In the genomic region with DNA sequence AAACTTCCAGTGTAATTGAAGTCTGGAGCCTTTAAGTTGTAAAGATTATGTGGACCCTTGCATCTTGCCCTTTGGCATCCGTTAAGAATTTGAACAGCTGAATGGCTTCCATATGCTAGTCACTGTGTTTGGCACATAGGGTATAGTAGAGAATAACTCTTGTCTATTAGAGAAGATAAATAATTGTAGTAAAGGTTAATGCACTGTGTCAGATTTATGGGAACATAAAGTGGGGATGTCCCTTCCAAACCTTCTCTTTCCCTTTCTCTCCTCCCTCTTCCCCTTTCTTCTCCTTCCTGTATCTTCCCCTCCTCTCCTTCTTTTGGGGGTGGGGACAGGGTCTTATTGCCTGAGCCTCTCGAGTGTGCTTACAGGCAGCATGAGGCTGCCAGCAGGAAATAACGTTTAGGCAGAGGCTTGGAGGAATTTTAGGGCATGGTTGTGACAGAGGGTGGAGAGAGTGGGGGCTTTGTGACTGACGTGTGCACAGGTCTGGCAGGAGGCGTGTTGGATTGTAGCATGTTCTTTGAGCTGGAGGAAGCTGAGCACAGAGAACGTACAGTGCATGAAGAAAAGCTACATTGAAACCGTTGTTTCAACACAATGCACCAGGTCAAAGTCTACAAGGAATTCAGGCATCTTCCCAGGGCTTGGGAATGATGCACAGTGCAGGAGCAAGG, we compare ENCODE assay signal across 8 mouse cellular contexts. TPM values are rescaled to one million over a fixed set of nuclear protein-coding genes. Genes with fewer than 3 reads are reported as not detected.
DNase-seq lines count a peak whose midpoint lies in the region; ATAC-seq lines count a peak whose summit lies in the region.

No protein-coding gene starts in this region.

- H3K27me3 ChIP-seq in kidney, embryonic 15.5 days = no peaks in the 10 kb centered on the region
- no peaks in the 10 kb centered on the region for H3K27me3 ChIP-seq in embryonic facial prominence, embryonic 14.5 days (replicated peaks; ENCODE audit: control insufficient read depth, insufficient read depth, low read length)
- no peaks in the 10 kb centered on the region for H3K27me3 ChIP-seq in hindbrain, embryonic 16.5 days (replicated peaks; ENCODE audit: control insufficient read depth, insufficient read depth, low read length)

- no peak for DNase-seq in kidney, adult 8-10 months
- DNase-seq in embryonic facial prominence, embryonic 14.5 days (ENCODE audit: low spot score) = peak; percentile 70
- DNase-seq in mesoderm, embryonic 11.5 days (ENCODE audit: low read depth, low spot score) = peak; percentile 61
- no peak for DNase-seq in thymus, postnatal 10 days (ENCODE audit: low spot score in 2 of 2)
- no peak for DNase-seq in lung, postnatal 14 days

- peaks cover 1% of the 10 kb centered on the region; the same call in 1 of the 2 replicates for H3K36me3 ChIP-seq in kidney, embryonic 15.5 days
- H3K36me3 ChIP-seq in embryonic facial prominence, embryonic 14.5 days (ENCODE audit: control insufficient read depth, insufficient read depth, low read length) = no peaks in the 10 kb centered on the region
- H3K36me3 ChIP-seq in hindbrain, embryonic 16.5 days (ENCODE audit: control insufficient read depth, insufficient read depth, low read length) = no peaks in the 10 kb centered on the region

- ATAC-seq in kidney, embryonic 15.5 days (replicated peaks; ENCODE audit: low FRiP score) = peak; percentile 74
- peak; percentile 28; the same call in 1 of the 2 replicates for ATAC-seq in embryonic facial prominence, embryonic 14.5 days (ENCODE audit: low read depth)
- ATAC-seq in hindbrain, embryonic 16.5 days = no peak
- ATAC-seq in megakaryocyte, adult 5-6 weeks (ENCODE audit: poor library complexity, severe bottlenecking) = no peak

- peak overlapping the region; percentile 96 for H3K27ac ChIP-seq in kidney, embryonic 15.5 days
- peak overlapping the region; percentile 94 for H3K27ac ChIP-seq in embryonic facial prominence, embryonic 14.5 days (replicated peaks; ENCODE audit: low read depth, low read length)
- peak overlapping the region; percentile 45; the same call in 1 of the 2 replicates for H3K27ac ChIP-seq in hindbrain, embryonic 16.5 days (ENCODE audit: low read depth, low read length)

- peaks cover 75% of the 10 kb centered on the region for H3K4me1 ChIP-seq in kidney, embryonic 15.5 days
- H3K4me1 ChIP-seq in embryonic facial prominence, embryonic 14.5 days (ENCODE audit: control insufficient read depth, insufficient read depth, low read length) = peaks cover 69% of the 10 kb centered on the region
- peaks cover 37% of the 10 kb centered on the region for H3K4me1 ChIP-seq in hindbrain, embryonic 16.5 days (ENCODE audit: control insufficient read depth, insufficient read depth, low read depth, low read length)

- H3K4me3 ChIP-seq in kidney, embryonic 15.5 days (replicated peaks) = no peak overlapping the region
- H3K4me3 ChIP-seq in embryonic facial prominence, embryonic 14.5 days (ENCODE audit: low read depth, low read length) = no peak overlapping the region
- H3K4me3 ChIP-seq in hindbrain, embryonic 16.5 days (ENCODE audit: low read length) = no peak overlapping the region

- H3K9ac ChIP-seq in kidney, embryonic 15.5 days = no peak overlapping the region
- H3K9ac ChIP-seq in embryonic facial prominence, embryonic 14.5 days (ENCODE audit: low read depth, low read length) = 0 out of 2 replicates have a peak overlapping the region, but pooled peaks have one; percentile 46
- no peak overlapping the region for H3K9ac ChIP-seq in hindbrain, embryonic 16.5 days (ENCODE audit: low read depth, low read length)

- WGBS in kidney, embryonic 15.5 days = 12% methylated on average over 7 of the region's 7 CpGs
- 11% methylated on average over 7 of the region's 7 CpGs for WGBS in embryonic facial prominence, embryonic 14.5 days
- WGBS in hindbrain, embryonic 16.5 days = 26% methylated on average over 7 of the region's 7 CpGs

- peak overlapping the region; percentile 4; the same call in 1 of the 2 replicates for H3K4me2 ChIP-seq in kidney, embryonic 15.5 days
- H3K4me2 ChIP-seq in embryonic facial prominence, embryonic 14.5 days (ENCODE audit: low read depth, low read length) = no peak overlapping the region; the same call in 1 of the 2 replicates
- H3K4me2 ChIP-seq in hindbrain, embryonic 16.5 days (ENCODE audit: low read length) = no peak overlapping the region

- H3K9me3 ChIP-seq in kidney, embryonic 15.5 days (replicated peaks) = no peaks in the 10 kb centered on the region
- H3K9me3 ChIP-seq in embryonic facial prominence, embryonic 14.5 days (ENCODE audit: control insufficient read depth, low read length) = no peaks in the 10 kb centered on the region
- no peaks in the 10 kb centered on the region for H3K9me3 ChIP-seq in hindbrain, embryonic 16.5 days (ENCODE audit: control insufficient read depth, low read length)

RNA-seq across cellular contexts. Expression of gene Notch2, which starts 47.8 kb away (rescaled TPM):
- 33.1 and 33.8 TPM in 2 replicates for polyA plus RNA-seq in kidney, embryonic 15.5 days (2015; fragmentation: Nextera tagmentation; extraction: Ambion mirVana)
- polyA plus RNA-seq in embryonic facial prominence, embryonic 14.5 days (2014; fragmentation: Nextera tagmentation; extraction: Ambion mirVana) = 35.6 and 39.3 TPM in 2 replicates
- 7.6 and 12.1 TPM in 2 replicates for polyA plus RNA-seq in hindbrain, embryonic 16.5 days (2015; fragmentation: Nextera tagmentation; extraction: Ambion mirVana)
- total RNA-seq in megakaryocyte, adult 5-6 weeks (2015) = 92.1 and 97.4 TPM in 2 replicates
- total RNA-seq in megakaryocyte, adult 5-6 weeks (2017) = 81.7 and 104 TPM in 2 replicates

Comparison
In these comparisons a context has a peak if more than half of its experiments do, and no peak if none do; other contexts are left out.
1. ATAC-seq: peak in kidney, embryonic 15.5 days (single experiment) and embryonic facial prominence, embryonic 14.5 days (single experiment); none in hindbrain, embryonic 16.5 days (single experiment) and megakaryocyte, adult 5-6 weeks (single experiment).
2. H3K27ac ChIP-seq: peak in every context shown above with its lines; median percentile 96 in kidney, embryonic 15.5 days; 94 in embryonic facial prominence, embryonic 14.5 days; 45 in hindbrain, embryonic 16.5 days.
3. DNase-seq: peak in embryonic facial prominence, embryonic 14.5 days (single experiment) and mesoderm, embryonic 11.5 days (single experiment); none in kidney, adult 8-10 months (0 of 2), thymus, postnatal 10 days (0 of 2) and lung, postnatal 14 days (single experiment).